Mouse (Mus musculus) embryonic fibroblast, embryonic 13.5 days (primary cell): ENCODE data around the gene Akap2.

Experiments used
- CTCF ChIP-seq: IDR thresholded peaks from 2 replicates; pipeline ENCODE4 v1.5.1; 2011; ENCODE audit warnings: mild to moderate bottlenecking, control low read depth, low read length, moderate library complexity, borderline replicate concordance; ENCODE audit not compliant: insufficient read depth
- POLR2A ChIP-seq: IDR thresholded peaks from 2 replicates; pipeline ENCODE4 v1.6.1; 2011; ENCODE audit warnings: low read depth, mild to moderate bottlenecking, control low read depth, low read length, moderate library complexity

GRCm38 (mm10) chr4:57697918-57698611 lies 19.4 kb upstream of the Akap2 start:
- TF ChIP-seq POLR2A (no peak), CTCF (no peak)
